Mouse (Mus musculus) urinary bladder, postnatal 4 days (tissue): ENCODE data around the gene Mcrip2.

Experiments
- DNase-seq, 2 experiments: peaks; one replicate each; pipeline ENCODE4 v3.0.0; 2021 to 2022; ENCODE audit warnings: low spot score in 2 of 2

Gene Mcrip2

GRCm38 (mm10) chr17:25866172-25866571 is 2.4 kb downstream of the Mcrip2 start:
- no peak for DNase-seq

GRCm38 (mm10) chr17:25865288-25865687 is 3.3 kb downstream of the Mcrip2 start:
- peak in 1 of 2 experiments; percentile 59 for DNase-seq

- no peak for DNase-seq
Observed at GRCm38 (mm10) chr17:25864311-25864710, 4.3 kb downstream of the Mcrip2 start.

GRCm38 (mm10) chr17:25863681-25864080 is 4.9 kb downstream of the Mcrip2 start:
- DNase-seq, result no peak

GRCm38 (mm10) chr17:25861704-25862612 is 6.6 kb downstream of the Mcrip2 start:
- DNase-seq, result no peak

DNA sequence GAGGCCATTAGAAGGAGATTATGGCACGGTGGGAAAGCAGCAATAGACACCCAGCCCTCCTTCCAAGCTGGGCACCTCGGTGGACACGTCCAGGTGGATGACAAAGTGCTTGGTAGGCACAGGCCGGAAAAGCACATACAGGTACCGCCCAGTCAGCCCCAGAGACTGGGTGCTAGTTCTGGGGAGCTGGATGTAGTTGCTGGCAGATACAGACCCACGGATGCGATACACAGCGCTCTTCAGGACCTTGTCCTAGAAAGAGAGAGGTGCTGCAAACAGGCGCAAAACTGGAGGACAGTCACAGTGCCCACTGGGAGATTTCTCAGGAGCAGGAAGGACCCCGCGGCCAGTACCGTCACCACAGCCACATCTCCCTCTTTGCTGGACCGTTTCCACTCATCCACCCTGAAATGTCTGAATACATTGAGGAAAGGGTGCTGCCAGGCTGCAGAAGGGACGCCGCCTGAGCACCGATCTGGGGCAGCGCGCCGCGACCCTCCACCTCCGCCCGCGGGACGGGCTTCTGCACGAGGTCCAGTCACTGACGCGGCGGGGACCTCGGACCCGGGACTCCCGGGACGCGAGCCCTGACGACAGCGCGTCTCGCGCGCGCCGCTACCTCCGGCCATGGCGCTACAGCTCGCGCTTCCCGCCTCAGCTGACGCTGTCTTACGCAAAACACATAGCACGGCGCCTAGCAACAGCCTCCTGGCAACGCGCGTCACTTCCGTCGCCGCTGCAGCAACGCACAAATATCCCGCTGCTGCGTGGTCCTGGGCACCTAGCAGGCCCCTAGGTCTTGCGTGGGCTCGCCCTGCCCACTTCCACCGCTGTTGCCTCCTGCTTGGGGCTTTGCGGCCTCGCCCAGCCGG is 7.5 kb downstream of the Mcrip2 start, which contains the start of gene Wdr90:
Gene Wdr90, minus strand, starts transcription at position 670 of the 872 bp plus-strand sequence.
- peak; percentile 85 to 88 for DNase-seq

DNA sequence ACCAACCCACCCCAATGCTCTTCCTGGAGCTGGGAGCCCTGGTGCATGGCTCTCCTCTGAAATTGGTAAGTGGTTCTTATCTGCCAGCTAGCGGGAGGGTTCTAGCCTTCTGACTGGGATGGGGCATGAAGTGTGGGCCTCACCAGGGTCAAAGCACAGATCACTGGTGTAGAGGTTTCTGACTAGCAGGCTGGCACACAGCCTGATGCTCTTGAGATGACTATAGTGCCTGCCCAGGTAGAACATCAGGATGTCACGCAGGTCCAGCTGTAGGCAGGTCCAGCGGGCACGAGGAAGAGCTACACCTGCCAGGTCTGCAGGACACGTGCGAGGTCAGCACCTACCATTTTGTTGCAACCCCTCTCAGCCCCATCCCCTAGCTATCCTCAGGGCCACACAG is 8.3 kb downstream of the Mcrip2 start:
- no peak for DNase-seq

- peak; percentile 92 to 96 for DNase-seq
Observed at GRCm38 (mm10) chr17:25844396-25844901, 24.1 kb downstream of the Mcrip2 start, which contains the start of gene Rhot2. TSS of gene Rhot2 (minus strand) at chr17:25844851.

GRCm38 (mm10) chr17:25843636-25844395 is 24.7 kb downstream of the Mcrip2 start:
- no peak for DNase-seq

GRCm38 (mm10) chr17:25843122-25843521 is 25.4 kb downstream of the Mcrip2 start:
- no peak for DNase-seq

- DNase-seq, result no peak
Observed at GRCm38 (mm10) chr17:25842509-25842908, 26.1 kb downstream of the Mcrip2 start.

- no peak for DNase-seq
Observed at GRCm38 (mm10) chr17:25841117-25841880, 27.3 kb downstream of the Mcrip2 start, which contains the start of gene Gm20683. TSS of gene Gm20683 (minus strand) at chr17:25841763.

GRCm38 (mm10) chr17:25840519-25840918 is 28.0 kb downstream of the Mcrip2 start:
- no peak for DNase-seq

DNA sequence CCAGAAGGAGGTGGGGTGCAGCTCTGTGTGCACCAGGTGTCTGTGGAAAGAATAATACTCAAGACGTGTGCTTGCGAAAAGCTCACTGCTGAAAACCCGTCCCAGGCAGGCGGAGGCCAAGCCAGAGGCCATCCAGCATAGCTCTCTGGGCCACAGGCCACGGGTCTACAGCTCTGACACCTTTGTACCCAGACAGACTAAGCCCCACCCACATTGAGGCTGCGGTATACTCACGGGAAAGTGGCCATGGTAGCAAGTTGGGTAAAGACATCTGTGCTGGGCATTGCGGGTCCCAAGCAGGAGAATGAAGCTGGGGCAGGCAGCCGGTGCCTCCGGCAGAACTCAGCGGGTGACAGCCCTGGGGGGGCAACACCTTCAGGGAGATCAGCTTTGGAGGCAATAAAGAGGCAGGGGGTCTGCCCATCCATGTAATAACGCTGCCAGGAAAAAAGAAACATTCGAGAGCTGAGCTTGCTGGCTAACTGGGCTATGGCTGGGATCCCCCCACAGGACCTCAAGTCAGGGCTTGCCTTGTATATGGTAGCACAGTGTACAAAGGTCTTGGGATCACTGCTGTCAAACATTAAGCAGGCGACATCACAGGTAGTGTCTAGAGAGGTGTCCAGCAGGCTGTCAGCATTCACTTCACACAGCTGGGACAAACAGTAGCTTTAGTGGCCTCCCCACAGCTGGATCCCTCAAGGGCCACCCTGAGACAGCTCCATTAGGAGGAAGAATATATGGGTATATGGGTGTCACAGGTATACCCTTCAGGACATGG is 28.9 kb downstream of the Mcrip2 start:
- no peak for DNase-seq

DNA sequence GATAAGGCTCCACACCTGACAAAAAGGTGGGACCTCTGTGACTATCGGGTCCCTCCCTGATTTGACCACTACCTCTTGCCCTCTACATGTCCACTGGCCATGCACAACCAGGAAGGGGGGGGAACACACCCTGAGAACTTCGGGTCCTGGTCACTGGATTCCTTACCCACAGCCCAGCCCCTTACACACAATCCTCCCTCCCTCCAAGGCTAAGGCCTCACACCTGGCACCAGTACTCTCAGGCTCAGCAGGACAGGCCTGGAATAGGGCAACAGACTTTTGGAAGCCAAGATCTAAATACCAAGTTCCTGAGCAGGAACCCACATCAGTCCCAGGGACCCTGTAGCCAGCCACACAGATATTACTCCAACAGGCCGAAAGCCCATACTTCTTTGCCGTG is 29.7 kb downstream of the Mcrip2 start:
- DNase-seq, result no peak

GRCm38 (mm10) chr17:25837533-25837932 is 31.0 kb downstream of the Mcrip2 start:
- DNase-seq, result no peak

DNA sequence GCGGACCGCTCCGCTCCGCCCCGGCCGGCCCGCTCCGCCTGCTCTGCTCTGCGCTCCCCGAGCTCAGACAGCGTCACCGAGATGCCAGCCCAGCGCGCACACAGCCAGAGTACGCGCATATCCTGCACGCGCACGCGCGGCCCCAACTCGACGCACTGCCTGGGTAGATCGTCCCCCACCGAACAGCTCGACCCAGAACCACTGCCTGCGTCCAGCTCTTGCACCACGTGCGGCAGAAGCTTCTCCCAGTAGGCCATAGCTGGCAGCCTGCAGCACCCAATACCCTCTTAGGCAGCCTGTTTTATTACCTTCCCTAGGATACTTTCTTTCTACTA is 31.5 kb downstream of the Mcrip2 start, which contains the start of gene Rhbdl1:
Gene Rhbdl1, minus strand, starts transcription at position 220 of the 335 bp plus-strand sequence.
- DNase-seq, result peak in 1 of 2 experiments; percentile 65

DNA sequence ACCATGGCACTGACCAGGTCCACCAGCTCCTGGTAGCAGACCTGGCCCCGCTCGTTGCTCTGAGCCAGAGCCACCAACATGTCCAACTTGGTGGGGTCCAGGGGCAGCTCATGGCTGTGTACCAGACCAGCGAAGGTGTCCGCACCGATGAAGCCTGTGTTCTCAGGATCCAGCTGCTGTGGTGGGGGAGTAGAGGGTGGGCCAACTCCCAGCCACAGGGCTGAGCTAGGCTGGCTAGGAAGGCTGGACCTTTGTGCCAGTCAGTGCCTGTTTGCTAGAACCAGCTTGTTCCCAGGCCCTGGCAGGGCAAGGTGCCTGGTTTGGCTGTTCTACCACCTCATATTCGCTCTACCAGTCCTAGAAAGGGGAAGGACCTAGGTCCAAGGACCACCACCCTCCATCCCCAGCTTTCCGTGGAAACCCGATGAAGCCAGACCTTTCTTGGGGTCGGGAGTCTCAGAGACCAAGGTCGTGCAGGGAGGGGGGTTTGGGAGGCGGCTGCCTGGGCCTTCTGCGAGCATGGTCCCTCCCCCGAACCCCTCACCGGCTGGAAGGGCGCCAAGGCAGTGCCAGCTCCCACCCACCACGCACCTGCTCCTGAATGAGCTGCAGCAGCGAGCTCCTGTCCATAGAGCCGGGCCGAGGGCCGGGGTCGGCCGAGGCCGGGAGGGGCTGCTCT is 32.0 kb downstream of the Mcrip2 start:
- DNase-seq, result no peak

GRCm38 (mm10) chr17:25835816-25836215 is 32.7 kb downstream of the Mcrip2 start:
- DNase-seq, result no peak
